Mouse (Mus musculus) megakaryocyte, embryonic 14.5 days (primary cell): ENCODE results near the gene Stat1.

Experiments used
- FLI1 ChIP-seq: IDR thresholded peaks from 2 replicates; pipeline ENCODE4 v1.6.1; 2012; ENCODE audit warnings: low read length, inconsistent platforms, mixed read lengths
- GATA1 ChIP-seq: IDR thresholded peaks from 3 replicates; pipeline ENCODE4 v1.6.1; 2012; ENCODE audit warnings: mixed read lengths, low read length, inconsistent platforms, borderline replicate concordance

DNA sequence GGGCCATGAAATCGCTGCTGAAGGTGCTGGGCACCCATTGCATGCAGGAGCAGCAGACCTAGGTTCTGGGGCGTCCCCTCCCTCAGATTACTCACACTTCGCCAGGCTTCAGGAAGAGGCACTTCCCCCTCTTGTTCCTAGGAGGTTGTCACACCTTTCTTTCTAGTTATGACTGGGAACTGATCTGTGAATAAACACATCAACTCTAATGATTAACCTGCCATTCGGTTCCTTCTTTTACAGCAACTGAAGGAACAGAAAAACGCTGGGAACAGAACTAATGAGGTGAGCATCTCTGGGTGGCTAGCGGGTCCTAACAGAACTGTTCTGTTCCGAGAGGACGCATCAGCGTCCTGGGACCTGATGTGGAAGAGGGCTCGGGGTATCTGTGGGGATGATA lies 25.7 kb downstream of the Stat1 start:
- TF ChIP-seq GATA1, result no peak
- no peak for TF ChIP-seq FLI1
